Mouse (Mus musculus): ENCODE measurements around the gene Ccna1.

The Ccna1 gene

DNA sequence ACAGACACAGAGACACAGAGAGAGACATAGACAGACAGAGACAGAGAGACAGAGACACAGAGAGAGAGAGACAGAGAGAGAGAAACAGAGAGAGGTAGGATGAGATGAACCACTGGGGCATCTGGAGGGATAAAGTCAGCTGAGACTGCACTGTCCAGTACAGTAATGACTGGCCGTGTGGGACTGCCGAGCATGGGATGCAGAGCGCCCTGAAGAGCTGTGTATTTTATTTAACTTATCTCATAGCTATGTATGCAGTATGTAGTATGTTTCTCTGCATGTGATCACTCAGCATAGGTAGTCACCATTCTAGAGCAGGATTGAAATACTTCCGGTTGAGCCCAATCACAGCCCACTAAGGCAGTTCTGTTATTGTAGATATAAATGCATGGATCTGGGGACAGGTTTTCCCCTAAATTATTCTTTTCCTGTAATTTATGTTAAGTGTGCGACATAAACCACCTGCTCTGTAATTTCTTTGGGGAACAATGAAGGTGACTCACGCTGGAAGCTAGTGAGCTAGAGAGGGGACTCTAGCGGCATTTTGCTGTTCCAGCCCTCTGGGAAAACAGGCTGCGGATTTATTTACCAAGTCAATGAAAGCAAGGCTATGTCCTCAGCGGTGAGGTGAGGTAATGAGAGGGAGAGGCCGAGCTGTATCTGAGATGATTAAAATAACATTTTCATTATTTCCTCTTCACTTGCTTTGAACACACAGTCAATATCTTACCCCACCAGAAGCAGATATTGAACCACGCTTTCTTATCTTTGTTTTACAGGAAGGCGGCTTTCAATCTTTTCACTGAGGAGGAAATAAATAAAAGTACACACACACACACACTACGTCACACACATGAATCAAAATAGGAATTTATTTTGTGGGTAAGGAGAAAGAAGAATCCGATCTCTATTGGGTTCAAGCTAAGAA is 10.7 kb upstream of the Ccna1 start:
- no peak for DNase-seq (ENCODE audit: low spot score)

DNA sequence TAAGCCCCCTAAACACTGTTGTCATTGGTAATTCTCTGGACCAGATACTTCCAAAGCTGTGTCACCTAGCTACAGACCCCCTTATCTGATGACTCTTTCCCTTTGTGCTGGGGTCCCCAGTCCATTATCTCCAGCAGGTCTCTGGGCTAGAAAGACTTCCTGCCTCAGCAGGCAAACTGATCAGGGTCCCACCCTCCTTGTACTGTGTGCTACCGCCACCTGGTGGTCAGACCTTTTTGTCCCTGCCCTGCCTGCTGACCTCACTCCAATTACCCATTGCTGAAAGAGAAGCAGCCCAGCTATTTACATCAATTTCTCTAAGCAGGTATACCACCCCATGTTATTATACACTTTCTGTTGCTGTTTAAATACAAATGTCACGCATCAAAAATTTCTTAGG is 9.1 kb upstream of the Ccna1 start:
- peak; percentile 71 for DNase-seq (ENCODE audit: low spot score)

DNA sequence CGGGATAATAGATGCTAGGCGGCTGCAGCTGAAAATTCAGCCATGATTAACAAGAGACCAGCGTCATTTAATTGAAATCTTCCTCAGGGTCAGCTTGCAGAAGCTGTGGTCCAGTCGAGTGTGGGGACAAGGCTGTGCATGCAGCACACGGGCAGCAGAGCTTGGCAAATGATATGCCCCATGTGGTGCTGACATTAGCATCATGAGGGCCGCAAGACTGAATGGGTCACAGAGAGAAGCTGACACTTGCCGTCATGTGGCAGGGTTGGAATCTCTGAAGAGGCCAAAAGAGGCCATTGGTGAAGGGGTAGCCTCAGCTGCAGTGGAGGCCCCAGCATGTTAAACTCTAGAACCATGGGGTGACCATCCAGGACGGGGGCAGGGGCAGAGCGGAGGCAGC is 7.4 kb upstream of the Ccna1 start:
- no peak for DNase-seq (ENCODE audit: low spot score)

DNA sequence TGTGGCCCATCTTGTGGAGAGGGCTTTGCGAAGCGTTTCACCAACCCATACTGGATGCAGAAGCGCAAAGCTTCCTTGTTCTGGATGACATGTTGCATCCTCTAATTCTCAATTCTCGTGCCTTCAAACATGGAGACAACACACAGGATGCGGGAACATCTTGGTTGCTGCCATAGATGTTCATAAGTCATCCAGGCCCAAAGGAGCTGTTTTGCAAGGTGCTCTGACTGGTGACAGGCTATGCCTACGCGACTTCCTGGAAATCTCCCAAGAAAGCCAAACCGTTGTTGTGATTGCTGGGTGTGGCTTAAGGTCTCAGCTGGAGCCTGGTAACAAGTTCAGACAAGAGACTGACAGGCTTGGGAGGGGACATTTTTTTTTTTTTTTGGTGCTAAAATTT is 1.1 kb upstream of the Ccna1 start:
- DNase-seq (ENCODE audit: low spot score), result no peak

DNA sequence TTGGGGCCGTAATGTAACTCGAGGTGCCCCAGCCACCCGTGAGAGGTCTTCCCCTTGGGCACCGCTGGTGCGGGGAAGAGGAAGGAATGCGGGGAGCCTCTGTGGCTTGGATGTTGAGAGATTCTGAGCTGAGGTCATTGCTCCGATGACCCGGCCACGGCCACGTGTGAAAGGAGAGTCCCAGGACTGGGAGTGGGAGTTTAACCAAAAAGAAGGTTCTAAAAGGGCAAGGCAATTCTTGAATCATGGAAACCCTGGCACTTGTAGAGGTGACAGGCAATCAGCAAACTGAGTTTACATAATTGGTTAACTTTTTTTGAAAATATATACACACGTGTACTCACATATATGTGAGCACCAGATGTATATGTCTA is 433 bp upstream of the Ccna1 start:
- DNase-seq (ENCODE audit: low spot score), result no peak

DNA sequence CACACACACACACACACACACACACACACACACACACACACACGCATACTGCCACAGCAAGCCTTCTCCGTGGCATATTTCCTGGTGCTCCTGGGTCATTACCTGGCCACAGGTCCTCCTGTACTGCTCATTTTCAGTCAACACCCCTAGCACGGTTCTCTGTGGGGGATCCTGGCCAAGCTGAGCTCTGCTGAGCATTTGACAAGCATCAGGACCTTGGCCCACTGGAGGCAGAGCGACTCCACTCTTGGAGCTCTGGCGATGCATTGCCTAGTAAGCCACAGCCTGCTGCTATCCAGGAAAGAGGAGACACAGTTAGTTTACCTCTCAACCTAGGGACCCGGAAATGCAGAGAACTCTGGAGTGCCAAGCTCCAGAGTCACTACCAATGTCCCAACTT is 1.1 kb downstream of the Ccna1 start:
- DNase-seq (ENCODE audit: low spot score), result no peak

DNA sequence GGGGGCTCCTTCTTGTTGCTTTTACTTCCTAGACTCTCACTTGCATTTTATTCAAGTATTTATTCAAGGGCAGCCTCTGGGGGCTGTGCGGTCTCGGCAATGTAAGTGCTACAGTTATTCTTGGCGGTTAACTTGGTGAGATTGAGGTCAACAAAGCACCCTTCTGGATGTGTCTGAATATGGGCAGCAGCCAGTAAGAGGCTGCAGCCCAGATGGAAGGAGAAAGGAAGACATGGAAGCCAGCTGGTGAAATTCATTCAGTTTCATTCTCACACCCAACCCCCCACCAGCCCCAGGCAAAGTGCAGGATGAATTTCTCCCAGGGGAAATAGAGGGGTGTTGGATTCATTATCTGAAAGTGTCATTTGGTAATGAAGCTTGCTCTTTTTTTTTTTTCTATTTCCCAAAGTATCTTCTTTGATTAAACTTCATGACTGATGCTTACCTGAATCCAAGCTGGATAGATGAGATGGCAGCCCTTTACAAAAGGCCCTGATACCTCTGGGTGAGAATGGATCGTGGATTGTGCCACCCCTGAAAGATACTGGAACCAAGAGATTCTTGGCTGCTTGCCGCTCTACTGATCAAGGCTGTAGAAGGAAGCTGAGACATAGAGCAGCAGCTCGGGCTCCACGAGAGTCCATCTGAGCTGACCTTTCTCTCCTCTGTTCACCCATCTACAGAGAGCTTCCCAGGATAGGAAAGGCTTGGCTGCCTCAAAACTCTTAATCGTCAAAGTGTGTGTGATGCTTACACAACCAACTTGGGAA is 10.5 kb downstream of the Ccna1 start:
- no peak for DNase-seq (ENCODE audit: low spot score)

DNA sequence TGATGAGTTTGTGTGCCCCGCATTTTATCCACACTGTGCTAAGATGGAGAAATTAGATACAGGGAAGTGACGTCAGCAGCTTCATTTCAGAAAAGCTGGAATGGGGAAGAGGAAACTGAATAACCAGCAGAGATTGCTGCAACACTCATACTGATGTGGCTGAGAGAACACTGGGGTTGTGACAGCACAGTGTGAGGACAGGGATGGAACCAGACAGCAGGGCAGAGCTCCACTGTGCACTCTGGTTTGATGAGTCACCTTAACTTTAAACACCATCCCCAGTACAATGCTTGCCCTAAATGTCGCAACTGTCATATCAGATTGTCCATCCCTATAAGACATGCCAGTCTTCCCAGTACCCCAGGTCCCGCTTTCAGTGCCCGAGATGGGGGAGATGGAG is 17.7 kb downstream of the Ccna1 start:
- DNase-seq (ENCODE audit: low spot score), result no peak

DNA sequence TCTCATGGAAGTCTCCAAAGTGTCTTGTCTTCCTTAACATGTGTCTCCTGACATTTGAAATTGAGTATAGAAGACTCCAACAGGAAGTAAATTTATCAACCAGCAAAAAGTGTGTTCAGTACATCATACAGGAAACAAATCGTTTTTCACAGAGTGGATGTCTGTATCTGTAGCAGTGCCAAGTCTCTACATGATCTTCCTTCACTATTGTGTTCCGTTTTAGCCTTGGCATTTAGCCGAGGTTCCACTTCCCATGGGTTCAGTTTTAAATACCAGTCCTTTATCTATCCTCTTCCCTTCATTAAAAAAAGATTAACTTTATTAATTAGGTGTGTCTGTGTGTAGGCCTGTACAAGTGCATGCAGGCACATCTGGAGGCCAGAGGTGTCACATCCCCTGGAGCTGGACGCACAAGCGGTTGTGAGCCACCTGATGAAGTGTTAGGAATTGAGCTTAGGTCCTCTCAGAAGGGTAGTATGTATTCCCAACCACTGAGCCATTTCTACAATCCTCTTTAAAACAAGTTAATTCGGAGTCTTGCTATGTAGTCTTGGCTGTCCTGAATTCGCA is 27.9 kb downstream of the Ccna1 start:
- no peak for DNase-seq (ENCODE audit: low spot score)

DNA sequence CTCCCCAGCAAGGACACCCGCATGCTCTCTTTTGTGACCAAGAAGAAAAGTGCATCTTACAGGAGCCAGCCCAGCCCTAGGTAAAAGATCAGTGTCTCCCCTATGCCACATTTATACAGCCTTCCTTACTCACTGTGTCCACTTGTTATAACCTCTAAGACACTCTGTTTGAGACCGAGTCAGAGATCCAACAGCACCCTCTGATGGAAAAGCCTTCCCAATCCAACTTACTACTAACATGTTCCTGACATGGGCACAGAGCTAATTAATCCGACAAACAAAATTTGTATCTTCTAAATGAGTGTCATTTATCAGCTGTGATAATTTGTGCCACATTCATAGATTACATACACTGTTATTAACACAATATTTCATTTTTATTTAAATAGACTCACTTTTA is 29.8 kb downstream of the Ccna1 start:
- no peak for DNase-seq (ENCODE audit: low spot score)

DNA sequence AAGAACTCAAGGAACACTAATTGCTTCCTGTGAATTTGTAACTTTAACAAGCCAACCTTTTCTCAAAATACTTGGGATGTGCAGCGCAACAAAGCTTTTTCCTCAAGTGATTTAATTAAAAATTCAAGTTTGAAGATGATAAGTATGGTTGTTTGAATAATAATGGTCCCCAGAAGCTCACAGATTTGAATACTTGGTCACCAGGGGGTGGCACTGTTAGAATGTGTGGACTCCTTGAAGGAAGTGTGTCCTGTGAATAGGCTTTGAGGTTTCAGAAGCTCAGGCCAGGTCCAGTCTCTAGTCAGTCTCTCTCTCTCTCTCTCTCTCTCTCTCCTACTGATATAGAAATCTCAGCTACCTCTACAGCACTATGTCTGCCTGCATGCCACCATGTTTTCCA is 32.0 kb downstream of the Ccna1 start:
- DNase-seq (ENCODE audit: low spot score), result no peak

DNA sequence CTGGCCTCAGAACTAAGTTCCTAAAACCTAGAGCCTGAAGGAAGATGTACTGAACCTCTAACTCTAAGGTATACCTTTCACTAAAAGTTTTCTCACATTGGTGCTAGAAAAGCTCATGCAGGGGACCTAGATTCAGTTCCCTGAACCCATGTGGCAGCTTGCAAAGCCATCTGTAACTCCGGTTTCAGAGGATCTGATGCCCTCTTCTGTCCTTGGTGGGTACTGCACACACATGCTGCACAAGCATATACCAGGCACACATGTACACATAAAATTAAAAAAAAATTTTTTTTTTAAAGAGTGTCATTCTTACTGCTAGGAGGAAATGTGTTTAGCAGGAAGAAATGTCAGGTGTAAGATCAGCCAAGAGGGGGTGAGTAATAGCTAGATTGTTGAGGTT is 33.1 kb downstream of the Ccna1 start:
- no peak for DNase-seq (ENCODE audit: low spot score)

DNA sequence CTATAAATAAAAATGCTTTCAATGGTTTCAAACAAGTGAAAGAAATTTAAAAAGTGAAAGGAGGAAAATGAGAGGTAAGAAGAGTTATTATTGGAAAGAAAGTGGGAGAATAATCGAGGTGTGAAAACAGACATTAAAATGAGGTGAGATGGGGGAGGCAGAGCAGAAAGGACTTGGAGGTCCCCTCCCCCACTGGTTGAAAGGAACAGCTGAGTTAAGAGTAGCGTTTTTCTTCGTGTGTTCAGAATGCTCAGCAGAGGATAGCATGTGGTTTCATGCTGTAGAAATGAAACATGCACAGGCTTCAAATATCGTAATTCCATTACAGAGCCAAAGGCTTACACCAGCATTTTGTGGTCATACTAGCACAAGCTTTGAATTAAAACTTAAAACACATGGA is 42.8 kb downstream of the Ccna1 start:
- no peak for DNase-seq (ENCODE audit: low spot score)

DNA sequence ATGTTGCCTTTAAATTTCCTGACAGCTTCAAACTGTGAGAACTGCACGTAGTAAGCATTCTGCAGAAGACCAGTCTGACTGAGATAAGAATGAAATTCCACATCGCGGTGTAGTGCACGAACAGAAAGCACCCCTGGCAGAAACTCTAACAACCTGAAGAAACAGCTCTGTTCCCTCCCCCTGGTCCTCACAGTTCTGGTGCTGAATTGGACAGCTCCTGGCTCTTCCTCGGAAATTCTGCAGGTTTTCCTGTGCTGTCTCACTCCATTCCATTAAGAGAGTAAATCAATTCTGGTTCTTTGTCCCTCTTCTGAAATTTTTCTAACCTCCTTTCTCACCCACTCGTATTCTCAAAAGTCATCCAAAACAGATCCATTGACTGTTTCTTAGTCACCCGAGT is 43.6 kb downstream of the Ccna1 start:
- DNase-seq (ENCODE audit: low spot score), result no peak

DNA sequence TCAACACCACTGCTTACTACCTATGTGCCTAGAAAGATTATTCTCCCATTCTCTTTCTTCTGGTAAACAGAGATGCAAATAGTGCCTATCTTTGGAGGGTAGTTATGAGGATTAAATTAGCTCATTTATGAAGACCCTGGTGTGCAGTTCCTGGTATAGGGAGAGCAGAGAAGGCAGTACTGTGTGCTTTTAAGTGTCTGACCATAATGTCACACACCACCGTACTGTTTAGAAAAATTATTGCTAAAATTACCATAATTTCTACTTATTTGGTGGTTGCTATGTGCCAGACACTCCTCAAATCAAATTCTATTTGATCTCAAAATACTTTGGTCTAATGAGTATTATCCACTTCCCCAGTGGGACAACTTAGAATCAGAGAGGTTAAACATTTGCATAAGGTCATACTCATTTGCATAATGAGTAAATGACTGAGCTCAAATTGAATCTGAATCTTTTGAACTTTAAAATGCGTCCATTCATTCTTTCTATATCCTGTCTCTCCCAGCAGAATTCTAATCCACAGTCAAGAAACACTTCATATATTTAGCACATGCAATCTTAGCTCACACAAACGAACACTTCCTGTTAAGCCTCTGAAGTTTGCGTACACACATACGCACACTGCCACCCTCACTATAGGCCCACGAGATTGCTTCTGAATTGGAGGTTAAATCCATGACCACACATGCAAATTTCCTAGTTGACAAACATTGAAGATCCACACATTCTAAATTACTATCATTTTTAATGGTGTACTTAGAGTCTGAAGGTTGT is 46.1 kb downstream of the Ccna1 start:
- DNase-seq (ENCODE audit: low spot score), result no peak

DNA sequence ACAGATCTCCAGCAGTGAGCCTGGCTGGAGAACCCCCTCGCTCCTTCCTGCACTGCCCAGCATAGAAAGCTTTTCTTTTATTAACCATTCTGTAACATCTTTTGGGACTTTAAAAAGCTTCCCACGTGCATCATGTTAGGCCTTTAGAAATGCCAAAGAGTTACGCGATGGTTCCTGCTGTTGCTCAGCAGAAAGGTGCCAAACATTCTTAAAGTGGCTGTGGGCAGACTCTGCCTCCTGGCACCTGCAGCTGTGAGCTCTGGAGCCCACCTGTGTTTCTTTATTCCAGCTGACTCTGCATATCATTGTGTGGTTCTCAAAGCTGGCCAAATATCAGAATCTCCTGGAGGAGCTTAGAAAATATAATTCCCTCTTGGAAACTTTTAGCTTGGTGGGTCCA is 51.3 kb downstream of the Ccna1 start:
- DNase-seq (ENCODE audit: low spot score), result no peak

DNA sequence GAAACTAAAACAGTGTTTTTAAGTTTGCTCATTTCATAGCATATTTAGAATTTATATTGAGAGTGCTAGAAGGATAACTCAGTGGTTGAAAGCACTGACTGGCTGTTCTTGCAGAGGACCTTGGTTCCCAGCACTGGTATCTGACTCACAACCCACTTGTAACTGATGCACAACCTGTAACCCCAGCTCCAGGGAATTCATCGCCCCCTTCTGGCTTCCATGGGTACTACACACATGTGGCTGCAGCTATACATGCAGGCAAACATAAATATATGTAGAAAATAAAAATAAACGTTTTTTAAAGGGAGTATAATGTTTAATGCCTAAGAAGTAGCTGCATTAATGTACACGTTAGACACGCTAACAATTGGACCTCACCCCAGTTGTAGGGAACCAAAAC is 53.6 kb downstream of the Ccna1 start:
- no peak for DNase-seq (ENCODE audit: low spot score)

Data from MN1 (cell line).